1 mouse cellular context compared by ENCODE assay signal in the genomic region with DNA sequence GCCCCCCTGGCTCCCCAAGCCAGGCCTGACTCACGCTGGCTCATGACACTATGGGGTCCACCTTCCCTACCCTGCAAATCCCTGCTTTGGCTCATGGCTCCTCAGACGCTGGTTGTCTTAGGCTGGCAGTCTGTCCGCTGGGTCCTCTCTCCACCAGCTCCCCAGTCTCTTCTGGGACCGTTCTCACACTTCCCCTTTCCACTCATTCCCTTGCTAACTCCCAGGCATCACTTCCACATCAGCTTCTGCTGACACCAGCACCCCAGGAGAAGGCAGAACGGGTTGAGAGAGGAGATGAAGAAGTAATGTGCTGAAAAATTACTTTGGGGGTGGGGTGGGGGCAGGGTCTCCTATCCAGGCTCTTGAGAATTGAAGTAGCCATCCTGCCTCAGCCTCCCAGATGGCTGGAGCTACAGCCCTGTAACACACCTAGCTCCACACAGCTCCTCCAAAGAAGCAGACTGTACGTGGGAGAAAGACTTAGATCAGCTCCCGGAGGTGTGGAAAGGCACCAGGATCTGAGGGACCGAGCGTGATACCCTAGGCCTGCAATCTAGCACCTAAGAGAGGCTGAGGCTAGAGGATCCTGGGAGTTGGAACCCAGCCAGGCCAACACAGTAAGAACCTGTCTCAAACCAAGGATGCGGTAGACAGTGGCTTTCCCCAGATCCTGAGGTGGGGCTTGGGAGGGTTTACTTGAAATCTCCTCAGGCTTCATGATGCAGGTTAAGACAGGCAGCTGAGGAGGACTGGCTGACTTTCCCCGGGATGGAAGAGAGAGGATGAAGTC.
TF ChIP-seq lines count a peak whose summit lies in the region.

No protein-coding gene starts in this region.

TF ChIP-seq in CH12.LX, 34 proteins besides CTCF, POLR2A, EP300 and RAD21 (continued from another document):
- TF ChIP-seq ZNF384 (IDR thresholded peaks at IDR 0.05; ENCODE audit: low read depth, low read length) (no peak), MXI1 (IDR thresholded peaks at IDR 0.05; ENCODE audit: low read depth, low read length) (0 out of 2 replicates have a peak, but pooled peaks have one; percentile 43), NRF1 (IDR thresholded peaks at IDR 0.05; ENCODE audit: low read depth, low read length) (no peak), MAX (IDR thresholded peaks at IDR 0.05; ENCODE audit: low read length) (no peak), MEF2A (IDR thresholded peaks at IDR 0.05; ENCODE audit: borderline replicate concordance, low read depth, low read length) (no peak), RCOR1 (conservative IDR thresholded peaks at IDR 0.05; ENCODE audit: low read depth, low read length) (no peak), ZMIZ1 (IDR thresholded peaks at IDR 0.05; ENCODE audit: low read depth, low read length) (peak; percentile 77; the same call in 1 of the 2 replicates), UBTF (IDR thresholded peaks at IDR 0.05; ENCODE audit: low read depth, low read length) (0 out of 2 replicates have a peak, but pooled peaks have one; percentile 51), IRF4 (IDR thresholded peaks at IDR 0.05; ENCODE audit: low read depth, low read length) (peak; percentile 36; the same call in 1 of the 2 replicates)
